Mouse (Mus musculus): ENCODE results near the gene Safb.

Safb gene

DNA sequence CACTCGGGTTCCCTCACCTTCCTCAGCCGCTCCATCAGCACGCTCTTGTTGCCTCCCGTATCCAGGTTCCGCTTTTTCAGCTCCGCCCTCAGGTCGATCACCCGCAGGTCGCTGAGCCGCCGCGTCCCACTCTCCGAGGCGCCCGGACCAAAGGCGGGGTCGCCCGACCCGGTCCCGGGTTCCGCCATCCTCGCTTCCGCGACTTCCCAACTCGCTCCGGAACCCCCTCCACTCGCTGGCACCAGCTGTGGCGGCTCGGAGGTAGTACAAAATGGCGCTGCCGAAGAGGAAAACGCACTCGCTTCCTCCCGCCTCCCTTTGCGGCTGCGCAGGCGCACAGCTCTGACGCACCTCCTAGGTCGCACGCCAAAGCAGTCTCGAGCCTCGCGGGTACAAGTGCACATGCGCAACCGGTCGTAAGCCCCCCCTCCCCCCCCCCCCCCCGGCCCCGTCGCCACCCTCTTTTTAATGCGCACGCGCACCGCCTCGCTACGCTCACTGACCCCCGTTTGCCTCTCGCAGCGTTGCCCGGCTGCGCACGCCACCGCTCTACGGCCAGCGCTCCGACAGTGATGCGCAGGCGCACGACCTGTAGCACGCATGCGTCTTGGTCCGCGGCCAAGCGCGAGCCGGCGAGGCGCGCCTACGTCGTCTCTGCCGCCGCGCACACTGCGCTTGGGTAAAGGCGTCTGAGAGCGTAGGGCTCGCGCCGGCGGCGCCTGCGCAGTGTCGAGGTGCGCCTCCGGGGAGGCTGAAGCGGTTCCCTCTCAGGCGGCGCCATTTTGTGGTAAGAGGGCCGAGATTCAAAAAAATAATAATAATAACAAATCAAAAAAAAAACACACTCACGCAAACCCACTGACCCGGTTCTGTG, at the start of gene Safb, which contains the start of gene Safb2:
Gene Safb, plus strand, starts transcription at position 569 of the 874 bp plus-strand sequence.
Gene Safb2, minus strand, starts transcription at position 329 of the 874 bp plus-strand sequence.
- peak; percentile 98 for DNase-seq (ENCODE audit: low read depth)

DNA sequence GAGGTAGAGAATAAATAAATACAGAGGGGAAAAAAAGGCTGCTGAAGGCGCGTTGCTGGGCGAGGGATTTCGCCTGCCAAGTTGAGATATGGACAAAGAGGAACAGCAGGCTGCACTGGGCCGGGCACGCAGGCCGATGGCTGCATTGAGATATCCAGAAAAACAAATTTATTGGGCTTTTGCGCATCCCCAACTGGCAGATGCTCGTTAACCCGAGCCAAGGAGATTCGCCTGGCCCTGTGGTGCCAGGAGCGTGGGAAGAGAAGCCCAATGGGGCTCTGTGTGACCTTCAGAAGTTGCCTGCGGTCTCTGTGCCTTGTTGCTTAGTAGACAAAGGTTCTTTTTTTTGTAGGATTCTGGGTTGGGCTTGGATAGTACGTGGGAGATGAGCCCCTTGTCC, 48.4 kb upstream of the Safb start:
- DNase-seq (ENCODE audit: low read depth), result no peak

DNA sequence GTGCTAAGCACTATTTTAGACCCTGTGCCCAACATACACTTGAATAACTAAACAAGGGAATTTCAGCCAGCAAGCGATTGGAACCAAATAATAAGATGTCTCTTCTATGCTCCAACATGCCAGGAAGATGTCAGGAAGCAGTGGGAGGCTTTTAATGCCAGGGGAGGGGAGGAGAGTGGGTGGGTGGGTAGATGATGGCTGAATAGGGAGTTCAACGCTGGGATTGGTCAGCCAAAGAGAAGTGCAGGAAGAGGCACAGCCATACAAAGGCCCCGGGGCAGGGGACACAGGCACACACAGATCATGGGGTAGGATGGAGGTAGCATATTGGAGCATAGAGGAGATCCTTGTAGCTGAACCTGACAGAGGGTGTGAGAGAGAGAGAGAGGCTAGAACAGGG, 47.8 kb upstream of the Safb start:
- DNase-seq (ENCODE audit: low read depth), result no peak

DNA sequence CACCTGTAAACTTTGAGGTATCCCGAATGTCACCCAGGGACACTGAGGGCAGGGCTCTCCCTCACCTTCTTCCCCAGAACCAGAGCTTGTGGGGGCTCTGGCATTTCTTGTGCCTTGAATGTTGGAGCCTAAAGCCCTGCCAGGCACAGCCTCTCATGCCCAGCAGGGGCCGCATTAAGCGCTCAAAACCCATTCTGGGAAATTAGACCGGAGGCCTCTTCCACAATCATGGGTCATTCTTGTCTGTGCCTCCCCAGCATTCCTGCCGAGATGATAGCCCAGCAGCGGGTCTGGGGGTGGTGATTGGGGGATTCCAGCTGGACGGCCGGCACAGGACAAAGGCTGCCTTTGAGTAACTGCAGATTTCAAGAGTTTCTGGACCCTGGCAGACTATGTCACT, 46.7 kb upstream of the Safb start:
- no peak for DNase-seq (ENCODE audit: low read depth)

DNA sequence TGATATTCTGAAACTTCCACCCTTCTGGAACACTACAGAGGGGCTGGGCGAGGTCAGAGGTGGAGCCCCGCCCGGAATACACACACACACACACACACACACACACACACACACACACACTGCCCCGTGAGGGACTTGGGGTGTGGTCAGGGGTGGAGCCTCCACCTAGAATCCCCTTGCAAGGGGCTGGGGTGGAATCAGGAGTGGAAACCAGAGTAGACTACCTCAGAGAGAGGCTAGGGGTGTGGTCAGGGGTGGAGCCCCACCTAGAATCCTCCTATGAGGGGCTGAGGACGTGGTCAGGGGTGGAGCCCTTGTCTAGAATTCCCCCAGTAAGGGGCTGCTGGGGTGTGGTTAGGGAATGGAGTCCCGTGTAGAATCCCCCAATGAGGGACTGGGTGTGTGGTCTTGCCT, 44.1 kb upstream of the Safb start:
- DNase-seq (ENCODE audit: low read depth), result no peak

DNA sequence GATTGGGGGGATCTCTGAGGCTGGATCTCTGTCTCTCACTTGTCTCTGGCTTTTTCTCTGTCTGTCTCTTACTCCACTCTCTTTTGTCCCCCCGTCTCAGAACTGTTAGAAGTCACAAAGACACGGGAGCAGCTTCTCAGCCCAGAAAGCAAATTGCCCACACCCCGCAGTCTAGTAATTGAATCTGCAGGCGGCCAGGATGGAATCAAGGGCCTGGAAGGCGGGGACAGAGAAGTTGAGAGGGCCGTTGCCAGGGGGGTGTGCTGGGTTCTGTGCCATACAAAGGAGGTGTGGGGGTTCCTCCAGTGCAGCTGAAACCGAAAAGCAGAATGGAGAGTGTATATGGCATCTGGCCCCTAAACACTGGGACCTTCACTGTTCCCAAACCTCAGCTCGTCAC, 41.9 kb upstream of the Safb start:
- DNase-seq (ENCODE audit: low read depth), result no peak

DNA sequence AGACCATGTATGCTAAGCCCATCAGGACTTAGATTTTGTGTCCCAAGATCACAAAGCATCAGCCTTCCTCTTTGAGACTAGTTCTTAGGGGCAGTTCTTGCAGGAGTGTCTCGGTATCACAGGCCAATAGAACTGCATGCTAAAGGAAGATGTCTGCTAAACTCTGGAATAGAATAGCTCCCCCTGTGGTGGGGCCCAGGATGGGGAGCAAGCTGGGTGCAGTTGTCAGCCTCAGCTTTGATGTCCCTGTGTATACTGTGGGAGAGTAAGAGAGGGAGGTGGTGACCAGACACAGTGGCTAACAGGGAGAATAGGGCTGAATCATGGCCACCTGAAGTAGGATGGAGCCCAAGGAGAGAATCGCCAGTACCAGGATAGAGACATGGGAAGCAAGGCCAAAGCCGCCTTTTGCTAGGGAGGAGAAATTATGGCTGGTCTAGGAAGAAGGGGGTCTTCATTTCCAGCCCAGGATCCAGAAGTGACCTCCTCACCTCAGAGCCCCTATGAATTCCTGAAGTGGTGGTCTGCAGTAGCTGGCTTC, 40.9 kb upstream of the Safb start:
- no peak for DNase-seq (ENCODE audit: low read depth)

DNA sequence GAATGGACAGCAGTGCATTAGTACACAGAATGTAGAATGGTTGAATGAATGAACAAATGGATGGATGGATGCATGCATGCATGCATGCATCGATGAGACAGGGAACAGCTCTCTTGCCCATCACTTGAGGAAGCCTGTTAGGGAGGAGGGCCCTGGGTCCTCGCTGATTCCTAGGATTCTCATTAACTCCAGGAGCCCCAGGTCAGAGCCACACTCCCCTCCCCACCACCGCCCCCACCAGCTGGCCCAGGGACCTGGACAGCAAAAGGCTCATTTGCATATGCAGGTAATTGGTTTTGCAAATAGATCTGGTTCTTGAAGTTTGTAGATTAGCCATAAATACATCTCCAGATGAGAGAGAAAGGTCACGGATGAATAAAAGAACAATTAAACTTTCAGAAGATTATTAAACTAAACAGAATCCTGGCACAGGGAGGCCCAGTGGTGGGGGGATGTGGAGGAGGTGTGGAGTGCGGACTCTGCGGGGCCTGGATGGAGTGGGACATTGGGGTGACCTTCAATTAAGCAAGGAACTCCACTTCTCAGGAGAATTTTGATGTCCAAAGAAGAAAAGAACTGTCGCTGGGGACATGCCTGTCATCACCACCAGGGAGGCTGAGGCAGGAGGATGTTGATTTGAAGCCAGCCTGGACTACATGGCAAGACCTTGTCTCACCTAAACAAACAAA, 39.8 kb upstream of the Safb start:
- DNase-seq (ENCODE audit: low read depth), result no peak

DNA sequence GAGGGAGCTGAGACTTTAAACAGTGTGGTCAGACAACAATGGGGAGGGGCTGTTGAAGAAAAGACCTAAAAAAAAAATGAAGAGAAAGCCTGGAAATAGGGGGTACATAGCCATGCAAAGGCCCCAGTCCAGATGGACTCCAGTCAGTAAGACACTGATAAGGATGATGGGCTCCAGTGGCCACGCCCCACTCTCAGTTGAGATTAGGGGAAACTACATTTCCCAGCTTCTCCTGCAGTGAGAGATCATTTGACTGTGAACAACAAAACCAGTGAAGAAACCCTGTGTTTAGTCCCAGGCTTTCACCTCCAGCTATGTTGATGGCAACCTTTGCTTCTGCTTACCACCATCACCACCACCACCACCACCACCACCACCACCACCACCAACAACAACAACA, 38.7 kb upstream of the Safb start:
- DNase-seq (ENCODE audit: low read depth), result no peak

DNA sequence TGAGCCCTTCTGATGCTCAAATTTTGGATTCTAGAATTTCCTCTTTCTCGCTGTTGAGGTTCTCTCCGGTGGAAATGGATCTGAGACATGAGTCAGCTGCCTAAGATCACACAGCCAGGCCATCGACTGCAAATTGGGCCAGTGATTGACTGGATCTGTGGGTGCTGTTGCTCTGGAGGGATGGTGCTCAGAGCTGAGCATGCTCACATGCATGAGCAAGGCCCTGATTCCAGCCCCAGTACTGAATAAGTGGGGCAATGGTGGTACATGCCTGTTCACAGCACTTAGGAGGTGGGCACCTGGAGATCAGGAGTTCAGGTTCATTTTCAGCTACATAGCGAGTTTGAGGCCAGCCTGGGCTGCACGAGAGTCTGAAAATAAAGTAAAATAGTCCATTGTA, 38.0 kb upstream of the Safb start:
- DNase-seq (ENCODE audit: low read depth), result no peak

DNA sequence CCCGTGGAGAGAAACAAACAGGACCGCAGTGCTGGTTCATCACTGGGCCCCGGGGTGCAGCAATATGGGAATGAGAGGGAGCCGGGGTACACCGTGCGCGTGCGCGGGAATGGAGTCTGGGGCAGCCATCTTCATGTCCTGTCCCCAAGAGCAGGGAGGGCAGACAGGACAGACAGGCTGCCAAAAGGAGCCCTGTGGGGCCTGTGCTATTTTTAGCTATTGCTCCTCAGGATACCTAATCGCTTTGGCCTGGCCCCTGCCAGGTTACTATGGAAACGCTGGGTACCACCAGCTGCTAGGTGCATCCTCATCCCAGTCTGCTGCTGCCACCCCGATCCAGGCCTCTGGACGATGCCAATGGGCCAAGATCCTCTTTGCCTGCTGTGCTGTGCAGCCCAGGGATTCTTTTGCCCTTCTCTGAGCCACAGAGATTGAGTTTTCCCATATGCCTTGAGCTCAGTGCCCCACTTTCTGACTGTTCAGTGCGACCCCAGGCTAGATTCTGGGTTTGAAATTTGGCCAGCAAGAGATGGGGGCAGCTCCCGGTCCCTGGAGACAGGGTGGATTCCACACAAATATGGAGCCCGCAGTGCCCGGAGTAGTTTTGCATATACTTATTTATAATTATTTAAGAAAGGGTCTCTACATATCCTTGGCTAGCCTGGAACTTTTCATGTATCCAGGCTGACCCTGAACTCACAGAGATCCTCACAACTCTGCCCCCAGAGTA, 37.3 kb upstream of the Safb start:
- no peak for DNase-seq (ENCODE audit: low read depth)

DNA sequence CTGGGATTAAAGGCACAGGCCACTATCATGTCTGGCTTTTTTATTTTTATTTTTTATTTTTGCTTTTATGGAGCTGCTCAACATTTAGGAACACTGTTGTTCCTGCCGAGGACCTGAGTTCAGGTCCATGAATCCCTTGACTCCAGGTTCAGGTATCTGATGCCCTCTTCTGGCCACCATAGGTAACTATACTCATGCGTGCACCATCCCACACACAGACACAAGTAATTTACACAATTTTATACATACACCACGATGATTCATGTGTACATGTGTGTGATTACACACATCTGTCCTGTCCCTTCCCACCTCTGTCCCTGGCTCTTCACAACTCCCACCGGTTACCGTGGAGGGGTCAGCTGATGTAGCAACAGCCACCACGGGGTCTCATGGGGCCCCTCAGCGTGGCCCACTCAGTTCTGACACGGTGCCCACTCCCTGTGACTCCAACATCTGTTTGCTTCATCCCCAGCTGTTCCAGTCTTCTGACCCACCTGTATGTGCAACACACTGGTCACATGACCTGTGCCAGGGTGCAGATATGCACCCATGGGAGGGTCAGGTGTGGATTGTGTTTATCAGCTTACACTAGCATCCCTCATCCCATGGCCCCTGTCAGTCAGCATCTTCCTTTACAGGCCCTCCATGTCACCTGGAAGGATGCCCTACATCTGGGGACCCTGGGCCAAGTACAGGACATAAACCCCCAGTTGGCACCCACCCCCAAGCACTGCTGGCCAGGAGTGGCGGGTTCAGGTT, 36.6 kb upstream of the Safb start:
- DNase-seq (ENCODE audit: low read depth), result peak; percentile 27

DNA sequence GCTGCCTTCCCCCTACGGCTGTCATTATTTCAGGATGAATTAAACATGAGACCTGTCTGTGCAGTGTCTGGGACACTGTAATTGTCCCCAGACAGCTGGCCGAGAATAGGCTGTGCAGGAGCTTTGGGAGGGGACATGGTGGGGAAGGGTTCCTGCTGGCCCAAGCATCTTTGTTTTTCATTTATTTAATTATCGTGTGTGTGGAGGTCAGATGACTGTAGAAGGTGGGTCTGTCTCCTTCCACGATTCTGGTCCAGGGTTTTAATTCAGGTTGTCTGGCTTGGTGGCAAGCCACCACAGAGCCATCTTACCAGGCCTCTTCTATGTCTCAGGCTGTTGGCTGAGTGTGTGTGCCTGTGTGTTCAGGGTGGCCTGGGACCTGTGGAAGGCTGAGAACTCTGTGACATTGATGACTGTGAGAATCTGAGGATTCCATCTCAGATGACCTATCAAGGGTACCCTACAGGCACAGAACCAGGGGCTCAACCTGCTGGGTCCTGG, 36.0 kb upstream of the Safb start:
- no peak for DNase-seq (ENCODE audit: low read depth)

DNA sequence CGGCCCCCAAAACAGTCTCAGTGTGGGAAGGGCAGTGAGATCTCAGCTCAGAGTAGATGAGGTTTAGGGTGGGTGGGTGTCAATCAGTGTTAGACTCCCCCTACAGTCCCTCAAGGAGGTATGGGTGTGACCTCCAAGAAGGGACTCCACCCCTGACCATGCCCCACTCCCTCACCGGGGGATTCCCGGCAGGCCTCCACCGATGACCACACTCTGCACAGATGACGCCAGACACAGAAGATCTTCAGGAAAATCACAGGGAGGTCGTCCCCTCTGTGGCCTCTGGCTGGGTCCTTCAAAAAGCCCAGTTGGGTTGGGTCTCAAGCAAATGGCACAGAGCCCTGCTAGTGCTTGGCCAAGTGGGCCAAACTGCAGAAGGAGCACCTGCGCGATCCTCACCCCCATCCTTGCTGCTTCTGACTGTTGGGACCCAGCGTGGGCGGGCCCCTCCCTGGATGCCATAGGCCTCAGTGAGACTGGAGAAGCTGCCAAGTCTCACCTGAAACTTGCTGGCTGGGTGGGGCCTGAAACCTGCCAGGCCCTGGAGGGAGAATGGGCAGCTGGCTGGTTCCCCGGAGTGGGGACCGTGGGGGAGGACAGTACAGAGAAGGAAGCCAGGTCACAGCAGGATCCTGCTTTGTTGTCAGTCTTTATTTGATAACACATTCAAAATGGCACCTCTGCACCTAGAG, 33.7 kb upstream of the Safb start:
- no peak for DNase-seq (ENCODE audit: low read depth)

DNA sequence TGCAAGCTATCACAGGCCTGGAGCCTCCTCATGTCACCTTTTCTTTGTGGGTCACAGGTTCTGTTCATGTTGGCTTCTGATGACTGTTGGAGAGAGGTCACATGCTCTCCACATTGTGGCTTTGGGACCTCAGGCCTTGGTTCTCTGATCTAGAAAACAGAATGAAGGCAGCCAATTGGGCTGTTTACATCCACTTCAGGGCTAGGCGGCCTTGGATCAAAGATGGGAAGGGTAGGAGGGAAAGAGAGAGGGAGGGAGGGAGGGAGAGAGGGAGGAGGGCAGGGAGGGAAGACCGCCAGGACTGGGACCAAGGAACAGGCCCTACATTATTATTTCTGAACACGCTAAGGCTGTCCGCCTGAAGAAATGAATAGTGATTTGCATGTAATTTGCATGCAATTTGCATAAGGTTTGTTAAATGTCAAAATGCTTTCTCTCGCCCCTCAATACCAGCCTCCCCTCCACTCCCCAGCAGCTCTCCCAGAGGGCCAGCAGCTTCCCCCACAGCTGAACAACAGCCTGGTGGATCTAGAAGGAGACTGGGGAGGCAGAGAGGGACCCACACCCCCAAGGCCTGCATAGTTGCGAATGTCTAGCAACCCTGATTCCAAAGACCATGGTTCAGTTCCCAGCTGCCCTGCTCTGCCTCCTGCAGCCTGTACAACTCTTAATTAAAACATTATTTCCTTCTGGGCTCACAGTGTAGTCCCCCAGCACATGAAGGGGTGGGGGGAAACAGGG, 32.6 kb upstream of the Safb start:
- no peak for DNase-seq (ENCODE audit: low read depth)

DNA sequence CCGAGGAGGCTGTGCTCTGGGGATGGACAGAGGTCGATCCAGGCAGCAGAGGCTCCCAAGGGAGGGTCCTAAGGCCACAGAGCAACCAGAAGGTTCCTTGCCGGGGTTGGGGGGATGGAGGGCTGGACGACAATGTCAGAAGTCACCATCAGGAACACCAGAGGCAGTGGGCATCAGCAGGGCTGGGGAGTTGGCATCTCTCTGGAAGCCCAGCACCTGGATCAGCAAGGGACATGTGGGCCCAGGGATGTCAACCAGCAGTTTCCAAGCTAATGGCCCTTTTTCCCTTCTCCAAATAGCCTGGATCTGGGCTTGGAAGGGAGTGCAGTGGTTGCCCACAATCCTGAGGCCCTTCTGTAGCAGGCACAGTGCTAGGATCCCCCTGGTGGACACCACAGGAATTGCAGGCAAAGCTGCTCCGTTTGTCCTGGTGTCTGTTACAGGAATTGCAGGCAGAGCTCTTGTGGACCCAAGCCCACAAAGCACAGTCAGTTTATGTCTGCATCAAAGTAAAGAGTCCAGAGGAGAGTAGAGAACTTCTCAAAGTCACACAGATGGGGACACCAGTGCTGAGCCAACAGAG, 31.8 kb upstream of the Safb start:
- DNase-seq (ENCODE audit: low read depth), result peak; percentile 90

DNA sequence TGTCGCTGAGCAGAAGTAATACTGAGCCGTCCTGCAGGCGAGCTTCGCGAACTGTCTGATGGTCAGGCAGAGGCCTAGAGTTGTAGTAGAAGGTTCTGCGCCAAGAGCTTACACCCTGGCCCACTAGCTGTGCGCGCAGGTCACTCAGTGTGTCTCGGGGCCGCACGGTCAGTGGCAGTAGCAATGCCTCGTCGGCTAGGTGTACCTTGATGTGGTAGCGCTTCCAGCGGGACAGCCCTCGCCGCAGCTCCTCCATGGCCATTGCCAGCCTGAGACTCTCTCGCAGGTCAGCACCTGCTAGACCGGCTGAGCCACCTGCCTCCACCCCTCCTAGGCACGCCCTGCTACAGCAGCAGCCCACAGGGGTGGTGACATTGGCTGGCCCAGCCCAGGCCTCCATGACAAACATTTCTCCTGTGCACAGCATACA, 30.5 kb upstream of the Safb start, which contains the start of gene Gm20219:
Gene Gm20219, minus strand, starts transcription at position 266 of the 430 bp plus-strand sequence.
- no peak for DNase-seq (ENCODE audit: low read depth)

DNA sequence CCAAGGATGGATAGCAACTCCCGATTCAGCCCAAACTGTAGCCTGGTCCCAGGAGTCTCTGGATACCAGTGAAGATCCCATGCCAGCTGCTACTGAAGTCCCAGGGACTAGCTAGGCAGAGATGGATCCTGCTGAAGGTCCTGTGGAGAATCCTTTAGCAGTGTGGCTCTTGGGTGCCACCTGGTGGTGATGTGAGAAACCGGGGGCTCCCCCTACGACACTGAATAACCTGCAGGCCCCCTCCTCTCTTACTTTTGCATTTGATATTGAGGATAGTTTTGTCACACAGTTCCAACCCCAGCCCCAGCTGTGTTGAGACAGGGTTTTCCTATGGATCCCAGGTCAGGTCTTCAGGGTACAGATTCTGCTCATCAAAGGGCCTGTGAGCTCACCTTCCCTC, 26.2 kb upstream of the Safb start:
- peak; percentile 82 for DNase-seq (ENCODE audit: low read depth)

DNA sequence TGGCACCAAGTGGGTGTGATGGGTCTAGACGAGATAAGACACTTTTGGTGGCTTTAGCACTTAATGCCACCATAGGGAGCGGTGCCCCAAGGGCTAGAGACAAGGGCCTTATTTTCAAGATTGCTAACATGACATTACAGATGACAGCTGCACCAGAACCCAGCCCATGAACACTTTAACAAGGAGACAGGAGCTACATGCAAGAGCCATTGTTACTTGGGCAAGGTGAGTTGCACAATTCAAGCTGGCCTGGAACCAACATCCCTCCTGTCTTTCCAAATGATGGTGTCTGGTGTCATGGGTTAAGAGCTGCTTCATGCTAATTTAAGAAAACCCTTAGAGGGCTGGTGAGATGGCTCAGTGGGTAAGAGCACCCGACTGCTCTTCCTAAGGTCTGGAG, 25.2 kb upstream of the Safb start:
- DNase-seq (ENCODE audit: low read depth), result no peak

DNA sequence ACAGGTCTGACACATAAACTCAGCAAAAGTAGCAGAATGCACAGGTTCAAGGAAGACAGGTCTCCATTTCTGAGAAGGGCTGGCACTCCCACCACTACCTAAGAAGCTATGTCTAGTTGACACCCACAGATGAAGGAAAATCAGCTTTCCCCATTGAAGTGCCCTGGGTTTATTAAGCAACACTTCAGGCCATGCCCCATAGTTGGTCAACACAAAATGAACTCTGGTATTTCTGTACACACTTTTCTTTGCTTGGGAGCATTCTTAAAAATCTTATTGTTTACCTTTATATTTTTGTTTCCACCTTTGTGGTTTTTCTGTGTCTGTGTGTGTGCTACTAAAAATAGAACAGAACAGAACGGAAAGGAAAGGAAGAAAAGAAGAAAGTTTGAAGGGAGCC, 24.5 kb upstream of the Safb start:
- DNase-seq (ENCODE audit: low read depth), result no peak

Measured in induced T-regulatory cell, adult 2 months (primary cell).